Mouse (Mus musculus) thymus, postnatal 10 days (tissue): ENCODE data around the gene Ttll12.

Source experiments
- DNase-seq, 2 experiments: peaks; one replicate each; pipeline ENCODE4 v3.0.0; 2021; ENCODE audit warnings: low spot score in 2 of 2

Ttll12 gene

DNA sequence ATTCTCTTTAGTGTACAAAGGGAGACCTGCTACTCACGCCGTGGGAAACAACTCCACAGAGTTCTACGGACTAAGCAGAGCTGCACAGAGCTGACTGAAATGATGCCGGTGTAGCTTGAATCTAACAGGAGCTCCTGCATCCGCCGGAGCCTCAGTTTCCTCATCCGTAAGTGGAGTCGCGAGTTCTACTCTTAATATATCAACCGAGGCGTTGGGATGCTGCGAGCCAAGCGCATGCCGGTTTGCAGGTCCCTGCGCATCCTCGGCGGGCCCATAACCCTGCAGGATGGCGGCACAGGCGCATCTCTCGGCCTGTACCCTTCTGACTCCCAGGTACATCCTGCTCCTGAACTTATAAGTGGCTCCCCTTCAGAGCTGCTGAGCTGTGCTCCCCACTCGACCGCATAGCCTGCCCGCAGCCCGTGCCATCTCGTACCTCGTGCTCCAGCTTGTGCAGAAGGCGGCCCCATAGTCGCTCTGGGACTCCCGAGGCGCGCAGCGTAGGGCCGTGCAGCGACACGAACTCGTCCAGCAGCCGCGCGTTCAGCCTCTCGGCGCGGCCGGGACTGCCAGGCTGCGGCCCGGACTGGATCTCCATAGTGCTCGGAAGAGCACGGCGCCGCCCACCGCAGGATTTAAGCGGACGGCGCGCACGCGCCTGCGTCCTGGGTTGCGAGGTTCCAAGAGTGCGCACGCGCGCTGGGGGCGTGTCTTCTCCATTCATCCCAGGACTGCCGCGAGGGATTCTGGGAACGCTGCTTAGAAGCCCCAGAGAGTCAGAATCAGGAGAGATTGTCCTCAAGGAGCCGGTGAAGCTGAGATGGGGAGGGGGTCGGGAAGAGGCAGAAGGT is at the start of gene Ttll12:
Gene Ttll12 (minus strand): TSS at position 645 of the 851 bp plus-strand sequence.
- DNase-seq, result peak; percentile 83 to 89

DNA sequence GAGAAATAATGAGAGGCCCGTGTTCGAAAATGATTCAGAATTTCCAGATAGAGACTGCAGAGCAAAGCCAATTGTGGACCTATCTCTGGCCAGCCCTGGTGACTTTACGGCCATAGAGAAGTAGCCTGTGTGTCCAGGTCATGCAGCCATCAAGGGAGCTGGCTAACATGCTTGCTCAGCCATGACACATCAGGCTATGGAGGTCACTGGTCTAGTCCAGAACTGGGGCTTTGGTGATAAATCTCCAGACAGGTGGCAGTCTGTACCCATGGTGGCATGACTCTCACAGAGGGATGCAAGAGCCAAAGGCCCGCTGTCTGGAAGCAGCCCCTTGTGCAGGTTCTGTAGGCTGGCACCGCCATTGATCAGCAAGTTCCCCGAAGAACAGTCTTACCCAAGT is 47.6 kb upstream of the Ttll12 start:
- no peak for DNase-seq

DNA sequence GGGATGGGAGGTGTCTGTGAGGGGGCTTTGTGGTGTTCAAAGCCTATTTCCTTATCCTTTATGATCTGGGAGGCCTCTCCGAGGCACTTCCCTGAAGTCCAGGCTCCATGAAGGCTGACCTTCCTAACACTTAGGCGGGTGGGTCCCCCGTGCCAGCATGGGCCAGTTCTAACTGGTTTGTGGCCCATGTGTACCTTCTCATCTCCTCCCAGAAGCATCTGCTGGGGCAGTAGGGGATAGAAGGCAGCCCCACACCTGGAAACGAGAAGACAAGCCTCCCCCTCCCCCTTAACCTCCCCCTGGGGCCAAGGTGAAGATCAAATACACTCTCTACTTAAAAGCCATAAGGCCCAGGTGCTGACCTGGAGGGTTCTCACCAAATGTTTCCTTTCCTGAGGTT is 45.3 kb upstream of the Ttll12 start:
- DNase-seq, result no peak

- no peak for DNase-seq
These were observed 44.2 kb upstream of the Ttll12 start for GRCm38 (mm10) chr15:83639160-83639559.

- DNase-seq, result no peak
These were observed 43.4 kb upstream of the Ttll12 start for GRCm38 (mm10) chr15:83638196-83638899.

DNA sequence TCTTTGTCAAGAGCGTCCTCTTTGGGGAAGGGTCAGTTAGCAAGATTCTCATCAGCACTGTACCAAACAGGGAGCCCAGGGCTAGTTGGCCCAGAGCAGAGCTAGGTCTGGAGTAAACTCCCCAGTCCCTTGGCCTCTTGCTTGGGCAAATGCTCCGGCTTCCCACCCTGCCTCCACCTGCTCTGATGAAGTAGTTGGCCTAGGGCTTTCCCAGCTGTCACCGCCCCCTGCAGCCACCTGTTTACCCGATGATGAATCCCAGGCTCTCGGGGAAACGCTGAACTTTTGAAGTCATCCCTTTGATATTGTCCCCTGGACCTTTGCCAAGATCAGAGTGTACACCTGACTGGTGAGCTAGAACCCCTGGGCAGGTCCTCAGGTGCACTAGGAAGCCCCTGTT is 41.8 kb upstream of the Ttll12 start:
- DNase-seq, result no peak

- no peak for DNase-seq
These were observed 40.3 kb upstream of the Ttll12 start for GRCm38 (mm10) chr15:83635251-83635650.

GRCm38 (mm10) chr15:83634076-83634475 is 39.1 kb upstream of the Ttll12 start:
- no peak for DNase-seq

DNA sequence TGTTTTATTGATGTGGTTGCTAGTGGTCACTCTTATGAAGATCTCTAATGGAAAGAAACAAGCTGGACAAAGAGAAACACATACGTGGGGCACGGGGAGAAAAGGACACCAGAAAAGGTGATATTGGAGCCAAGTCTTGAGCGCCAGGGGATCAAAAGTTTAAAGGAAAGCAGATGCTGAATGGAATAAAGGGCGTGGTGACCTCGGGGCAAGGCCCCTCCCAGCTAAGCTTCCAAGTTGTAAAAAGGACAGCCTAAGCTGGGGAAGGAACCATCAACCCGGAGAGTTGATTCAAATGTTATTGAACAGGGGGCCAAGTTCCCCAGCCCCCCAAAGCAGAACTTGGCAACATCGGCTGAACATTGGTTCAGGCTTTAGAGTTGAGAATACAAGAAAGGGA is 36.1 kb upstream of the Ttll12 start:
- no peak for DNase-seq

GRCm38 (mm10) chr15:83629716-83630115 is 34.8 kb upstream of the Ttll12 start:
- no peak for DNase-seq

- DNase-seq, result no peak
These were observed 31.2 kb upstream of the Ttll12 start for GRCm38 (mm10) chr15:83626142-83626645.

DNA sequence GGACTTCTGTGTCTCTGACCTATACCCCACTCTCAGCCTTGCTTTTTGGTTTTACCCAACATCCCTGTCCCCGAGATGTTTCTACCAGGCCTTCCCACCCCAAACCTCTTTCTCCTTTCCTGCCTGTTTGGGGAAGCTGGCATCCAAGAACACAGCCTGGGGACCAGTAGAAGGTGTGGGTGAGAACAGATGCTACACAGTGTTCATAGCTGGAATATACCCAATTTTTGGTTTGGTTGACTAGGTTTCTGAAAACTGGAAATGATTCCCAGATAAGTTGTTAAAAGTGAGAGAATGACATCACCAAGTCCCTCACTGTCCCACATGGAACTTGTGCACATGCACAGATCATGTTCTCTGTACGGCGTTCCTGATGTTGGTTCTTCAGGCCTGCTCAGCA is 20.3 kb upstream of the Ttll12 start:
- DNase-seq, result no peak

- DNase-seq, result peak; percentile 56 to 85
These were observed 12.3 kb upstream of the Ttll12 start for GRCm38 (mm10) chr15:83607115-83607802.

- DNase-seq, result no peak
These were observed 11.7 kb upstream of the Ttll12 start for GRCm38 (mm10) chr15:83606700-83607099.

GRCm38 (mm10) chr15:83606216-83606615 is 11.3 kb upstream of the Ttll12 start:
- DNase-seq, result no peak

GRCm38 (mm10) chr15:83603426-83603825 is 8.5 kb upstream of the Ttll12 start:
- DNase-seq, result peak in 1 of 2 experiments; percentile 49

- DNase-seq, result peak; percentile 59 to 71
These were observed 8.1 kb upstream of the Ttll12 start for GRCm38 (mm10) chr15:83603046-83603396.

DNA sequence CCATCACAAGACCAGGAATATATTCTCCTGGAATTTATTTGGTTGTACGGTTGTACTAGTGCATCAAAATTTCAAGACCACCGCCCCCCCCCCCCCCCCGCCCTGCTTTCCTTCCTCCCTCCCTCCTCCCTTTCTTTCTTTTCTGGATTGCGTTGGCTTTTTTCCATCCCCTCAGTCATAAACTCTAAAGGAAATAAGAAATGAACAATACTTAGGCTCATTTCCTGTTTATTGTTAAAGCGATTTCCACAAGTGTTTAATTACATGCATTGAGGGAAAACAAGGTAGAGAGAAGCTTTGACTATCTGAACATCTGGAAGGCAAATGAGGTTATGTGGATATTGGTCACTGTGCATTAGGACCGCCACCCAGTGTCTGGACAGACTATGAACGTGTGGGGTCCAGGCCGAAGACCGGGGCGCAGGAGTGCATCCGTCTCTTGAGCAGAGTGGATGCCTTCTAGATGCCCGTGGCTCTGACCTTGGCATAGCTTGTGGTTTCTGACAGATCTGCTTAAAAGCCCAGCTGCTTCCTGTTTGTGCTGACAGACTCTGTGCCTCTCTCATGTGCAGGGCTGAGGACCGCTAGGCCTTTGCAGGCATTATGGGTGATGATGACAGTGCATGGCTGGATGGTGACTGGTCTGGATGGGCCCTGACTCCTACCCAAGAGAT is 7.6 kb upstream of the Ttll12 start:
- DNase-seq, result peak; percentile 77 to 86

- peak; percentile 59 to 61 for DNase-seq
These were observed 6.2 kb upstream of the Ttll12 start for GRCm38 (mm10) chr15:83601185-83601584.

DNA sequence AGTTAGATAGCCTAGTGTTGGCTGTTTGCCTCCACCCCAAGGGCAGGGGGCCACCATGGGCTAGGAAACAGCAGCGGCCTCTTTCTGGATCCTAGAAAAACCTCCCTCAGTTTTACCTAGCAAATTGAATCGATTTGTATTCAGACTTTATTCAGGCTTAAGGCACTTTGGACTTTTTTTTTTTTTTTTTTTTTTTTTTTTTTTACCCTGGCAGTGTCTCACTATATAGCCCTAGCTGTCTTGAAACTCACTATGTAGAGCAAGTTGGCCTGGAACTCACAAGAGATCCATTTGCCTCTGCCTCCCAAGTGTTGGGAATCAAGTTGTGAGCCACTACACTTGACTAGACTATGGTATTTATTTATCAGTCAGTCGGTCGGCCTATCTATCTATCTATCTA is 1.9 kb upstream of the Ttll12 start:
- DNase-seq, result no peak

- DNase-seq, result no peak
These were observed 381 bp upstream of the Ttll12 start for GRCm38 (mm10) chr15:83595364-83595711.
